Mouse (Mus musculus) liver, embryonic 11.5 days (tissue): Measurements from ENCODE around the gene Fam193b. TPM values are rescaled to one million over a fixed set of nuclear protein-coding genes. Genes with fewer than 3 reads are reported as not detected.

Experiments
- ATAC-seq: fragments of 200-750 bp; cut with Nextera tagmentation; replicated peaks from 2 replicates; pipeline ENCODE4 v1.8.0; 2017; ENCODE audit warnings: moderate number of reproducible peaks, mild to moderate bottlenecking, moderate TSS enrichment, moderate library complexity; ENCODE audit not compliant: low FRiP score
- DNase-seq: peaks from one replicate; pipeline ENCODE4 v3.0.0-alpha.2; 2017; ENCODE audit warnings: low spot score
- H3K27ac ChIP-seq: fragments of 300-500 bp; sonication (generic); 2 replicates; pipeline ENCODE4 v1.5.1; 2014; ENCODE audit warnings: mild to moderate bottlenecking, low read depth, low read length, control low read depth
- H3K27me3 ChIP-seq: fragments of 300-500 bp; sonication (generic); replicated peaks from 2 replicates; pipeline ENCODE4 v1.6.1; 2014; ENCODE audit warnings: low read length, mixed read lengths; ENCODE audit not compliant: control insufficient read depth, insufficient read depth
- H3K36me3 ChIP-seq: fragments of 300-500 bp; sonication (generic); 2 replicates; pipeline ENCODE4 v1.6.1; 2014; ENCODE audit warnings: mild to moderate bottlenecking, low read length, moderate library complexity, mixed read lengths; ENCODE audit not compliant: control insufficient read depth, insufficient read depth
- H3K4me1 ChIP-seq: fragments of 300-500 bp; sonication (generic); replicated peaks from 2 replicates; pipeline ENCODE4 v1.6.1; 2014; ENCODE audit warnings: low read length, mixed read lengths; ENCODE audit not compliant: control insufficient read depth, insufficient read depth
- H3K4me2 ChIP-seq: fragments of 300-500 bp; sonication (generic); 2 replicates; pipeline ENCODE4 v1.6.1; 2014; ENCODE audit warnings: mild to moderate bottlenecking, control low read depth, moderate library complexity
- H3K4me3 ChIP-seq: fragments of 300-500 bp; sonication (generic); 2 replicates; pipeline ENCODE4 v1.5.1; 2014; ENCODE audit warnings: low read depth, low read length, control low read depth
- H3K9ac ChIP-seq: fragments of 300-500 bp; sonication (generic); 2 replicates; pipeline ENCODE4 v1.6.1; 2014; ENCODE audit warnings: low read depth, low read length, control low read depth
- H3K9me3 ChIP-seq: fragments of 300-500 bp; sonication (generic); 2 replicates; pipeline ENCODE4 v1.6.1; 2016; ENCODE audit warnings: low read length, inconsistent platforms, mixed read lengths; ENCODE audit not compliant: control insufficient read depth
- WGBS: fragments of 180-500 bp; shearing (Covaris S2); extraction: QIAGEN DNeasy Blood & Tissue Kit; methylation state at CpG from one replicate; pipeline ENCODE4 v1.1.7; 2014; 5-methylcytosine and 5-hydroxymethylcytosine counted together
- polyA plus RNA-seq: library from polyadenylated mRNA; unstranded; fragments of >200 nt; fragmentation: Nextera tagmentation; extraction: Ambion mirVana; gene quantifications from 2 replicates; pipeline ENCODE4 v1.2.1, GENCODE M21; 2014

Fam193b gene
- polyA plus RNA-seq, 1 experiment from 2014 or later = 25.3 TPM

- no peak for DNase-seq
- WGBS = 81% methylated on average over 16 of the region's 16 CpGs
Observed at GRCm38 (mm10) chr13:55527212-55527611, 43.7 kb downstream of the Fam193b start.

GRCm38 (mm10) chr13:55525733-55526553 is 45.0 kb downstream of the Fam193b start:
- Histone ChIP-seq H3K36me3 (peaks cover 13% of the 10 kb centered on the region; the same call in 1 of the 2 replicates), H3K4me1 (peaks cover 30% of the 10 kb centered on the region), H3K4me3 (no peak overlapping the region), H3K4me2 (no peak overlapping the region), H3K27me3 (no peaks in the 10 kb centered on the region), H3K9me3 (no peaks in the 10 kb centered on the region), H3K9ac (no peak overlapping the region), H3K27ac (no peak overlapping the region)
- WGBS = 81% methylated on average over 16 of the region's 16 CpGs
- ATAC-seq (no peak), DNase-seq (no peak)

More at GRCm38 (mm10) chr13:55527212-55527611, 43.7 kb downstream of the Fam193b start:
- no peak overlapping the region for H3K4me3 ChIP-seq
- H3K4me2 ChIP-seq = peak overlapping the region; percentile 7; the same call in 1 of the 2 replicates
- peak overlapping the region; percentile 64 for H3K27ac ChIP-seq
- H3K9me3 ChIP-seq = no peaks in the 10 kb centered on the region
- H3K36me3 ChIP-seq = peaks cover 24% of the 10 kb centered on the region; the same call in 1 of the 2 replicates
- H3K4me1 ChIP-seq = peaks cover 30% of the 10 kb centered on the region
- peak overlapping the region; percentile 5; the same call in 1 of the 2 replicates for H3K9ac ChIP-seq
- no peaks in the 10 kb centered on the region for H3K27me3 ChIP-seq
- ATAC-seq = no peak

GRCm38 (mm10) chr13:55523951-55524600 is 46.8 kb downstream of the Fam193b start:
- Histone ChIP-seq H3K4me3 (no peak overlapping the region), H3K36me3 (no peaks in the 10 kb centered on the region), H3K4me2 (no peak overlapping the region), H3K27ac (peak overlapping the region; percentile 39; the same call in 1 of the 2 replicates), H3K9me3 (no peaks in the 10 kb centered on the region), H3K9ac (no peak overlapping the region), H3K27me3 (no peaks in the 10 kb centered on the region), H3K4me1 (peaks cover 21% of the 10 kb centered on the region)
- WGBS = 89% methylated on average over 23 of the region's 23 CpGs
- DNase-seq (no peak), ATAC-seq (no peak)

- Histone ChIP-seq H3K9ac (no peak overlapping the region), H3K9me3 (no peaks in the 10 kb centered on the region), H3K27ac (peak overlapping the region; percentile 39; the same call in 1 of the 2 replicates), H3K4me2 (0 out of 2 replicates have a peak overlapping the region, but pooled peaks have one; percentile 16), H3K4me3 (no peak overlapping the region), H3K4me1 (peaks cover 14% of the 10 kb centered on the region), H3K27me3 (no peaks in the 10 kb centered on the region), H3K36me3 (no peaks in the 10 kb centered on the region)
- DNase-seq = no peak
- 75% methylated on average over 17 of the region's 17 CpGs for WGBS
- ATAC-seq = peak; percentile 46
Observed at GRCm38 (mm10) chr13:55523278-55523677, 47.6 kb downstream of the Fam193b start.

- Histone ChIP-seq H3K27me3 (no peaks in the 10 kb centered on the region), H3K36me3 (no peaks in the 10 kb centered on the region), H3K27ac (peak overlapping the region; percentile 39; the same call in 1 of the 2 replicates), H3K4me2 (no peak overlapping the region), H3K9ac (no peak overlapping the region), H3K4me3 (no peak overlapping the region), H3K4me1 (peaks cover 9% of the 10 kb centered on the region), H3K9me3 (no peaks in the 10 kb centered on the region)
- ATAC-seq (no peak), DNase-seq (no peak)
- WGBS = 70% methylated on average over 8 of the region's 8 CpGs
Observed at GRCm38 (mm10) chr13:55522730-55523129, 48.2 kb downstream of the Fam193b start.

GRCm38 (mm10) chr13:55519606-55520005 is 51.3 kb downstream of the Fam193b start:
- H3K36me3 ChIP-seq = no peaks in the 10 kb centered on the region
- no peaks in the 10 kb centered on the region for H3K9me3 ChIP-seq
- H3K4me1 ChIP-seq = peaks cover 3% of the 10 kb centered on the region; the same call in 1 of the 2 replicates
- no peak overlapping the region for H3K27ac ChIP-seq
- peaks cover 1% of the 10 kb centered on the region; the same call in 1 of the 2 replicates for H3K27me3 ChIP-seq
- DNase-seq = no peak
- no peak overlapping the region for H3K9ac ChIP-seq
- no peak overlapping the region for H3K4me2 ChIP-seq
- H3K4me3 ChIP-seq = no peak overlapping the region
- no peak for ATAC-seq
- 66% methylated on average over 4 of the region's 4 CpGs for WGBS

- H3K4me2 ChIP-seq = no peak overlapping the region
- peaks cover 4% of the 10 kb centered on the region; the same call in 1 of the 2 replicates for H3K27me3 ChIP-seq
- no peaks in the 10 kb centered on the region for H3K36me3 ChIP-seq
- no peak overlapping the region for H3K9ac ChIP-seq
- H3K27ac ChIP-seq = no peak overlapping the region
- DNase-seq = peak; percentile 85
- no peaks in the 10 kb centered on the region for H3K9me3 ChIP-seq
- peaks cover 7% of the 10 kb centered on the region for H3K4me1 ChIP-seq
- H3K4me3 ChIP-seq = no peak overlapping the region
- no peak for ATAC-seq
- 5% methylated on average over 5 of the region's 5 CpGs for WGBS
Observed at GRCm38 (mm10) chr13:55516955-55517354, 54.0 kb downstream of the Fam193b start.

GRCm38 (mm10) chr13:55513828-55514227 is 57.1 kb downstream of the Fam193b start:
- no peaks in the 10 kb centered on the region for H3K9me3 ChIP-seq
- ATAC-seq = no peak
- peaks cover 29% of the 10 kb centered on the region for H3K4me1 ChIP-seq
- H3K9ac ChIP-seq = no peak overlapping the region
- H3K36me3 ChIP-seq = peaks cover 2% of the 10 kb centered on the region; the same call in 1 of the 2 replicates
- 29% methylated on average over 9 of the region's 9 CpGs for WGBS
- H3K4me2 ChIP-seq = peak overlapping the region; percentile 97
- peaks cover 4% of the 10 kb centered on the region; the same call in 1 of the 2 replicates for H3K27me3 ChIP-seq
- DNase-seq = no peak
- H3K4me3 ChIP-seq = peak overlapping the region; percentile 72
- no peak overlapping the region for H3K27ac ChIP-seq
